Mouse (Mus musculus) liver, postnatal 0 days (tissue): ENCODE measurements around the gene Scd1. TPM values are rescaled to one million over a fixed set of nuclear protein-coding genes. Genes with fewer than 3 reads are reported as not detected.

Experiments used
- ATAC-seq: fragments of 200-750 bp; cut with Nextera tagmentation; 2 replicates; pipeline ENCODE4 v1.8.0; 2017; ENCODE audit warnings: mild to moderate bottlenecking, moderate library complexity
- DNase-seq: peaks from one replicate; pipeline ENCODE4 v3.0.0-alpha.2; 2016
- H3K27ac ChIP-seq: fragments of 300-500 bp; sonication (generic); 2 replicates; pipeline ENCODE4 v1.5.1; 2014; ENCODE audit warnings: antibody characterized with exemption, moderate library complexity, mild to moderate bottlenecking, low read depth
- H3K27me3 ChIP-seq: fragments of 300-500 bp; sonication (generic); 2 replicates; pipeline ENCODE4 v1.6.1; 2014; ENCODE audit warnings: low read length, control low read depth, mixed read lengths; ENCODE audit not compliant: insufficient read depth
- H3K36me3 ChIP-seq: fragments of 300-500 bp; sonication (generic); replicated peaks from 2 replicates; pipeline ENCODE4 v1.6.1; 2014; ENCODE audit warnings: mild to moderate bottlenecking, control low read depth, low read length, moderate library complexity, mixed read lengths; ENCODE audit not compliant: insufficient read depth
- H3K4me1 ChIP-seq: fragments of 300-500 bp; sonication (generic); 2 replicates; pipeline ENCODE4 v1.6.1; 2014; ENCODE audit warnings: antibody characterized with exemption, mild to moderate bottlenecking, control low read depth; ENCODE audit not compliant: insufficient read depth
- H3K4me2 ChIP-seq: fragments of 300-500 bp; sonication (generic); 2 replicates; pipeline ENCODE4 v1.6.1; 2014; ENCODE audit warnings: low read depth, mild to moderate bottlenecking, low read length, moderate library complexity, mixed read lengths
- H3K4me3 ChIP-seq: fragments of 300-500 bp; sonication (generic); 2 replicates; pipeline ENCODE4 v1.5.1; 2014; ENCODE audit warnings: low read depth, low read length
- H3K9ac ChIP-seq: fragments of 300-500 bp; sonication (generic); replicated peaks from 2 replicates; pipeline ENCODE4 v1.6.1; 2014; ENCODE audit warnings: mild to moderate bottlenecking, moderate library complexity
- H3K9me3 ChIP-seq: fragments of 300-500 bp; sonication (generic); 2 replicates; pipeline ENCODE4 v1.6.1; 2016; ENCODE audit warnings: mild to moderate bottlenecking, control low read depth, low read length, mixed read lengths
- CTCF ChIP-seq: sonication (generic); IDR thresholded peaks from 2 replicates; pipeline ENCODE4 v1.5.1; 2016; ENCODE audit warnings: antibody characterized with exemption, low read depth
- EP300 ChIP-seq: IDR thresholded peaks from 2 replicates; pipeline ENCODE4 v1.6.1; 2016; ENCODE audit warnings: antibody characterized with exemption, low read depth, mild to moderate bottlenecking
- WGBS: fragments of 180-500 bp; shearing (Covaris S2); extraction: QIAGEN DNeasy Blood & Tissue Kit; methylation state at CpG from one replicate; pipeline ENCODE4 v1.1.7; 2014; ENCODE audit not compliant: insufficient replicate concordance; 5-methylcytosine and 5-hydroxymethylcytosine counted together
- polyA plus RNA-seq: library from polyadenylated mRNA; unstranded; fragments of >200 nt; fragmentation: Nextera tagmentation; extraction: Ambion mirVana; gene quantifications from 2 replicates; pipeline ENCODE4 v1.2.1, GENCODE M21; 2015

Scd1 gene
- polyA plus RNA-seq, 1 experiment from 2014 or later: 2.3 TPM

- DNase-seq (no peak), ATAC-seq (no peak)
- H3K27me3 ChIP-seq: no peaks in the 10 kb centered on the region
- no peaks in the 10 kb centered on the region for H3K36me3 ChIP-seq
- H3K4me2 ChIP-seq: peak overlapping the region; percentile 86
- TF ChIP-seq EP300 (no peak), CTCF (no peak)
- H3K27ac ChIP-seq: peak overlapping the region; percentile 93
- H3K9me3 ChIP-seq: no peaks in the 10 kb centered on the region
- peak overlapping the region; percentile 64 for H3K9ac ChIP-seq
- peaks cover 41% of the 10 kb centered on the region for H3K4me1 ChIP-seq
- H3K4me3 ChIP-seq: peak overlapping the region; percentile 53
- WGBS: 15% methylated on average over 19 of the region's 19 CpGs
Measured at GRCm38 (mm10) chr19:44387746-44388474, 19.8 kb downstream of the Scd1 start.

- 81% methylated on average over 4 of the region's 4 CpGs for WGBS
- ATAC-seq: no peak
Measured at GRCm38 (mm10) chr19:44387089-44387671, 20.5 kb downstream of the Scd1 start.

GRCm38 (mm10) chr19:44385887-44386498, 21.7 kb downstream of the Scd1 start:
- peaks cover 41% of the 10 kb centered on the region for H3K4me1 ChIP-seq
- 61% methylated on average over 6 of the region's 6 CpGs for WGBS
- no peak overlapping the region for H3K4me3 ChIP-seq
- no peaks in the 10 kb centered on the region for H3K36me3 ChIP-seq
- no peak for ATAC-seq
- peak overlapping the region; percentile 26; the same call in 1 of the 2 replicates for H3K4me2 ChIP-seq
- no peak overlapping the region; the same call in 1 of the 2 replicates for H3K9ac ChIP-seq
- TF ChIP-seq EP300: no peak
- TF ChIP-seq CTCF: no peak
- no peak overlapping the region for H3K27ac ChIP-seq
- no peak for DNase-seq
- no peaks in the 10 kb centered on the region for H3K27me3 ChIP-seq
- no peaks in the 10 kb centered on the region for H3K9me3 ChIP-seq

More at GRCm38 (mm10) chr19:44387089-44387671, 20.5 kb downstream of the Scd1 start:
- Histone ChIP-seq H3K4me2 (peak overlapping the region; percentile 86), H3K27me3 (no peaks in the 10 kb centered on the region), H3K36me3 (no peaks in the 10 kb centered on the region), H3K9me3 (no peaks in the 10 kb centered on the region), H3K4me3 (no peak overlapping the region), H3K9ac (no peak overlapping the region), H3K4me1 (peaks cover 41% of the 10 kb centered on the region), H3K27ac (peak overlapping the region; percentile 93)
- no peak for TF ChIP-seq EP300
- no peak for TF ChIP-seq CTCF
- DNase-seq: no peak

GRCm38 (mm10) chr19:44382682-44383321, 24.9 kb downstream of the Scd1 start:
- Histone ChIP-seq H3K27ac (no peak overlapping the region), H3K4me3 (no peak overlapping the region), H3K4me2 (no peak overlapping the region), H3K4me1 (peaks cover 24% of the 10 kb centered on the region), H3K27me3 (no peaks in the 10 kb centered on the region), H3K9ac (no peak overlapping the region), H3K36me3 (no peaks in the 10 kb centered on the region), H3K9me3 (no peaks in the 10 kb centered on the region)
- ATAC-seq: no peak
- no peak for DNase-seq
- TF ChIP-seq EP300 (no peak), CTCF (no peak)
- WGBS: 84% methylated on average over 12 of the region's 12 CpGs

GRCm38 (mm10) chr19:44380065-44380464, 27.6 kb downstream of the Scd1 start:
- DNase-seq: no peak
- Histone ChIP-seq H3K27ac (0 out of 2 replicates have a peak overlapping the region, but pooled peaks have one; percentile 36), H3K27me3 (no peaks in the 10 kb centered on the region), H3K36me3 (no peaks in the 10 kb centered on the region), H3K4me3 (no peak overlapping the region), H3K9ac (no peak overlapping the region), H3K4me1 (peaks cover 4% of the 10 kb centered on the region; the same call in 1 of the 2 replicates), H3K4me2 (no peak overlapping the region), H3K9me3 (no peaks in the 10 kb centered on the region)
- TF ChIP-seq EP300: peak; percentile 68; the same call in 1 of the 2 replicates
- TF ChIP-seq CTCF: no peak
- peak; percentile 90 for ATAC-seq
- 57% methylated on average over 4 of the region's 4 CpGs for WGBS

- no peak overlapping the region for H3K4me3 ChIP-seq
- H3K9me3 ChIP-seq: no peaks in the 10 kb centered on the region
- H3K9ac ChIP-seq: no peak overlapping the region
- ATAC-seq (no peak), DNase-seq (no peak)
- no peak overlapping the region for H3K27ac ChIP-seq
- H3K4me1 ChIP-seq: peaks cover 4% of the 10 kb centered on the region; the same call in 1 of the 2 replicates
- H3K4me2 ChIP-seq: no peak overlapping the region
- no peaks in the 10 kb centered on the region for H3K36me3 ChIP-seq
- no peaks in the 10 kb centered on the region for H3K27me3 ChIP-seq
- TF ChIP-seq CTCF: no peak
- TF ChIP-seq EP300: no peak
Measured at GRCm38 (mm10) chr19:44379090-44379489, 28.6 kb downstream of the Scd1 start.
